Mouse (Mus musculus) spleen, adult 12 weeks (tissue): ENCODE results near the gene Cpa4.

Experiments
- DNase-seq: peaks from one replicate; pipeline ENCODE4 v3.0.0; 2022; ENCODE audit warnings: low spot score

Cpa4 gene

DNA sequence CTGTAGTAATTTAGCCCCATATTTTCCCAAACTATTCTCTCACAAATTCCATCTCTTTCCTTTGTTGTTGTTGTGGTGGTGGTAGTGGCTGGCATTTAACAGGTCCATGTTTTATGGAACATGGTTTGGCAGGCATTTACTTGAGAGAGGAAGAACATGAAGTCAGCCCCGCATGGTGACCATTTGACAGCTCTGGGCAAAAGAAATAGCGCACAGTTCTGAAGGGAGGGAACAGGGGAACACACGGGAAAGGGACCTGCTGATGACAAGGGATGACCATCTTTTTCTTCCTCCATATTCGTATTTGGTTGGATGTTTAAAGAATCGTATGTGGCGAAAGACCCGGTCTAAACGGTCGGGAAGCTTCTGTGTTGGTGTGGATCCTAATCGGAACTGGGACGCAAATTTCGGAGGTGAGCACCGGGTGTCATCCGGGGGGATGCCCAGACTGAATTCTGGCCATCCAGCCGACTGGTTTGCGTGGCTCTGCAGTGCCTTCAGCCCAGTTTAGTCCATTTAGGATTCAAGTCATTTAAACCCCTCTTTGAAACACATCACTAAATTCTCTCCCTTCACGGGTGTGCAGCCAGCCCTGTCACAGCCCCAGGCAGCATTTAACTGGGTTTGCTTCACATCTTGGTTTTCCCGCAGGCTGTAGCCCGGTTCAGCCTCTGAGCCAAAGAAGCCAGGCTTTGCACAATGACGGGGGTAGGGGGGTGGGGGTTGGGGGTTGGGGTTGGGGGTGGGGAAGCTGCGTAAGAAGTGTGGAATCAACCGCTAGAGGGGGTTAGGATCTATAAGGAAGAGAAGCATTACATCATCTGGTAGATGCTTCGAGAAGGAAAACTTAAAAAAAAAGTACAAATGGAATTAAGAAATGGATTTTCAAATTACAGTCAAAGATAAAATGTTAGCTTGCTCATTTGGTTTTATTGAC, 16.3 kb upstream of the Cpa4 start:
- no peak for DNase-seq

- no peak for DNase-seq
Measured at GRCm38 (mm10) chr6:30552628-30553027, 15.5 kb upstream of the Cpa4 start.

GRCm38 (mm10) chr6:30553381-30554010, 14.7 kb upstream of the Cpa4 start:
- DNase-seq, result no peak

GRCm38 (mm10) chr6:30554092-30554491, 14.1 kb upstream of the Cpa4 start:
- no peak for DNase-seq

DNA sequence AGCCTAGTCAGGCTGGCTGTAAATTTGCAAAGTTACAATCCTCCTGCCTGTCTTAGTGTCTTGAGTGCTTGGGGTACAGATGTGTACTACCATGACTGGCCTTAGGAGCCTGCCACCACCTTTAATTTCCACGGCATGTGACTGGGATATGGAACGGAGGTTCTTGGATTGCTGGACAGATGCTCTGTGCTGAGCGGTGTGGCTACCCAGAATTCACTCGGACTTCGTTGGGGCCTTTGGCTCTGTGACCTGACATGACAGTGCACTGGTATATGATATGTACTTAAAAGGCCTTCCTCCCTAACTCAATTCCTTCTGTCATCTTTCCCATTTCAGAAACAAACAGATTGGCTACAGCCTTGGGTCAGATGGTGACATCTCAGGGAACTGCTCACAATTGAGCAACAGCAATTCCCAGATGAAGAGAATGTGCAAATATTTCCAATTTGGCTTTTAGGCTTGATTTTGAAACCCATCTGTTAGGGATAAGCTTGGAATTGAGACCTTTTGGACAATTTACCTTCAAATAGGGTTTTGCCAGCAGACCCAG, 13.5 kb upstream of the Cpa4 start:
- DNase-seq, result no peak

GRCm38 (mm10) chr6:30556080-30556479, 12.1 kb upstream of the Cpa4 start:
- DNase-seq, result no peak

- DNase-seq, result no peak
Measured at GRCm38 (mm10) chr6:30559726-30560125, 8.4 kb upstream of the Cpa4 start.

DNA sequence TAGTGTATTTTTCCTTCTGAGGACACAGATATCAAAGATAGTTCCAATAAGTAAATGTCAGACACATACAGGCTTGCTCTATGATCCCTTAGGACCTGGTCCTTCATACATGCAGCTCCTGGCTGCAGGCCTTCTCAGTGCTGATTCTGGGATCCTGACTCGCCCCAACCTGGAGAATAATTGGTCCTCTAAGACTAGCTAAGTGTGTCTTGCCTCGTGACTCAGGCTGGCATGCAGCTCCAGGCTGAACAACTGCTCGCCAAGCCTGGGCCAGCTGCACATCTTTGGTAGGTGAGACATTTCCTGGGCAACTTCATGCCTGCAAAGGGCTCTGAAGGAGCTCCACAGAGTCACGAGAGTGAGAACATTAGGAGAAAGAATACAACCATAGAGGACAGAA, 6.0 kb upstream of the Cpa4 start:
- no peak for DNase-seq

- no peak for DNase-seq
Measured at GRCm38 (mm10) chr6:30563575-30563974, 4.6 kb upstream of the Cpa4 start.

- DNase-seq, result no peak
Measured at GRCm38 (mm10) chr6:30564051-30564450, 4.1 kb upstream of the Cpa4 start.

DNA sequence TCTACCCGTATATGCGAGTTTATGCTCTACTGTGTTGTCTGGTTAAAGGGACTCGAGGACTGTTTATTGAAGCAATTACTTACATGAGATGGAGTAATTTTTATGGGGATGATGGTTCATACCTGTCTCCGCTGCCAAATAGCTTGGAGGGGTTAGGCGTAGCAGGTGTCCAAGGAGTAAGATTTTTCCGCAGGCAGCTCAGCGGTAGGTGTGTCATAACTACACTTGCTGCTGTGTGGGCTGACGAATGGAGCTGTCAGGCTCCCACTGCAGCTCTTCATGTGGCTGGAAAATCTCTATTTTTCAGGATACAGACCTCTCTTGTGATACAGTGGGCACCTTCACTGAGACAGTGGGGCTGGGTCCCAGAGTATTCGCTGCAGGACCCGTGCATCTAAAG, 1.2 kb downstream of the Cpa4 start:
- DNase-seq, result no peak

- no peak for DNase-seq
Measured at GRCm38 (mm10) chr6:30570012-30570411, 1.8 kb downstream of the Cpa4 start.

- DNase-seq, result no peak
Measured at GRCm38 (mm10) chr6:30572456-30573311, 4.5 kb downstream of the Cpa4 start.

DNA sequence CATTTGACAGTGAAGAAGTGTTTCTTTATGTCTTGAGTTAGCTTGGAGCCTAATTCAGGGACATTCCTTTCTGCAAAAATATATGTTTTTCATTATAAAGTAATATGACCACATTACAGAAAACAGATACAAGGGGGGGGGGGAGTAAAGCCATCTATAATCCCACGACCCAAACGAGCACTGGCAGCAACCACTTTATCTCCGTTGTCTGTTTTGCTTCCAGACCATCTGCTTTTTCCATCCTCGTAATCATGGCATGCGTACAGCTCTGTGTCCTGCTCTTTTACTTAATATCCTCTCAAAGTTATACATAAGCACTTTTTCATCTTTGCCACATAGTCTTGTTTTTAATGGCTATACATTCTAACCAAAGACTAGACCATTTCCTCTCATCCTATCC, 5.2 kb downstream of the Cpa4 start:
- no peak for DNase-seq

GRCm38 (mm10) chr6:30574945-30575344, 6.8 kb downstream of the Cpa4 start:
- no peak for DNase-seq

GRCm38 (mm10) chr6:30576477-30577203, 8.5 kb downstream of the Cpa4 start:
- DNase-seq, result no peak

- no peak for DNase-seq
Measured at GRCm38 (mm10) chr6:30579961-30580840, 12.0 kb downstream of the Cpa4 start.

GRCm38 (mm10) chr6:30580841-30581176, 12.6 kb downstream of the Cpa4 start:
- DNase-seq, result no peak

DNA sequence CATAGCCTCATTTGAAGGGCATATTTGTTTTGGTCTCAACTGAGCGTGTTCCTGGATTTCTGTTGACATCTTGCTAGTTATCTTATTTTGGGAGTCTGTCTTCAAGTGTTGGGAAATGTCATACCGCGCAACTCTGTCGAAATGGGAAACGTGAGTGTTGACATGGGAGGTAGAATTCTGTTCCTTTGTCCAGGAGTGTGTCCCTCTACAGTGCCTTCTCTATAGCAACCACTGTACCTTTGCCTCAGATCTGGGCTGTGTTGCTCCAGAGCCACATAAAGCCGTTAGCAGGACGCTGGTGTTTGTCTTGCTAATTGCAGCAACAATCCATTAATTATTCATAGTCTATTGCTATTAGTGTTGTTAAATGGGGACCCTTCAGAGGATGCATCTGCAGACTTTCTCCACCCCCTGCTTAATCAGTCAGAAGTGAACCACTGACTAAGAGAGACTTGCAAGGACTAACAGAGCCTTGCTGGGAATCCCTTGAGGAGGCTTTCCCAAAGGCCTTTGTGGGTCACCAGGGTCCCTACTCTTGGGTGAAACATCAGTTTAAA, 18.8 kb downstream of the Cpa4 start:
- no peak for DNase-seq

DNA sequence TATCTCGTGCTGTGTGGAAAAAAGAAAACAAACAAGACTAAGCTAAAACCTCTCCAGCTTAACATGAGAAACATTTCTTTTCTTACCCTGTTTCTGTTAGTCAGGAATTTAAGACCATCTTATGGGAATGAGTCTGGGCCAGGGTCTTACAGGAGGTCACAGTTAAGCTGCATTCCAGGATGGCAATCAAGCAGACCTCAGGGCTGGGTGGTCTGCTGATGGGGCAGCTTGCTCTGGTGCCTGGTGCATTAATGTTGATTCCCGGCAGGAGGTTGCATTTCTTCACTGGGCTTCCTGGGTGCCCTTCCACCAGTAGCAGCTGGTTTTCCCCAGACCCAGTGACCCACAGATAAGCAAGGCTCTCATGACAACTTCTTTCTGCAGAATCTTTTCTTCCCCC, 21.6 kb downstream of the Cpa4 start:
- no peak for DNase-seq
